In the genomic region with DNA sequence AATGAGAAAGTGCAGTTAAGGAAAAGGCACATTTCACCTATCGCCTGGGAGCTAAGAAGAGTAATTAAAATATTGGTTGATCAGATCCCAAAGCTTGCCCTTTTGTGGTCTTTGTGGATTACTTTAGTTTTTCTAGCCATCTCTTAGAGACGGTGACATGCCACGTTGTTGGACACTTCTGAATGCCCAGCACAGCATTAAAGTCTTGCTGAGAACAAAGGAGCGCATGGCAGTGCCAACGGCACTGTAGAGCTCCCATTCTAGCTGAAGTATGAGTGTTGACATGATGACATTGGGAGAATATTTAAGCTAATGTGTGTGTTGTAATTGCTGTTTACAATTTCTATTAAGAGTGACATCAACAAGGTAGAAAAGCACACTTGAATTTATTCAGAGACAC, we compare ENCODE assay signal across 20 mouse cellular contexts.
A peak's percentile ranks its signal among the peaks of the same experiment; 100 is the strongest.
DNase-seq lines count a peak whose midpoint lies in the region; ATAC-seq and TF ChIP-seq lines count a peak whose summit lies in the region.
"Had no signal": no experiment of that assay in that cellular context is flagged by ENCODE, and none has a peak within 500 bp of the region (broad histone marks: within the 10 kb centered on the region; RNA-seq: fewer than 3 reads in every experiment).

No protein-coding gene starts in this region.

- no peak for TF ChIP-seq CTCF in layer of hippocampus, adult 2 months (conservative IDR thresholded peaks at IDR 0.05)
- TF ChIP-seq CTCF in bone marrow macrophage, adult 2 months (IDR thresholded peaks at IDR 0.05; ENCODE audit: low read depth, low read length) = no peak
- no peak for TF ChIP-seq CTCF in brain, embryonic 14.5 days (IDR thresholded peaks at IDR 0.05; ENCODE audit: borderline replicate concordance, extremely low read depth, insufficient read depth, insufficient read length)

- 0 out of 2 replicates have a peak, but pooled peaks have one; percentile 1 for ATAC-seq in megakaryocyte, adult 5-6 weeks (ENCODE audit: poor library complexity, severe bottlenecking)
- ATAC-seq: CD4-positive, CD25-positive, alpha-beta regulatory T cell, adult 4 months; forebrain, embryonic 13.5 days had no signal

- intact Hi-C loops in heart, postnatal 10 days (cut with DNase I) = no loop called here

- peaks cover 6% of the 10 kb centered on the region for H3K4me1 ChIP-seq in bone marrow macrophage, adult 2 months (ENCODE audit: control insufficient read depth, insufficient read depth, low read length)
- H3K4me1 ChIP-seq: embryonic facial prominence, embryonic 12.5 days; embryonic facial prominence, embryonic 15.5 days; heart, embryonic 10.5 days; hindbrain, embryonic 12.5 days; hindbrain, embryonic 15.5 days had no signal

- no peak for TF ChIP-seq POLR2A in bone marrow macrophage, adult 2 months (IDR thresholded peaks at IDR 0.05; ENCODE audit: borderline replicate concordance, low read depth, low read length)
- TF ChIP-seq POLR2A in brain, embryonic 14.5 days (IDR thresholded peaks at IDR 0.05; ENCODE audit: borderline replicate concordance, extremely low read depth, insufficient read depth, insufficient read length, poor library complexity, severe bottlenecking) = no peak

- peak overlapping the region; percentile 18; the same call in 1 of the 2 replicates for H3K27ac ChIP-seq in layer of hippocampus, adult 2 months
- peak overlapping the region; percentile 70 for H3K27ac ChIP-seq in bone marrow macrophage, adult 2 months (ENCODE audit: insufficient read depth, low read depth, low read length)
- H3K27ac ChIP-seq: embryonic facial prominence, embryonic 12.5 days; embryonic facial prominence, embryonic 15.5 days; forebrain, embryonic 13.5 days; heart, adult 2 months; heart, embryonic 10.5 days; heart, embryonic 13.5 days; hindbrain, embryonic 12.5 days; hindbrain, embryonic 15.5 days had no signal

- no peak for DNase-seq in layer of hippocampus, adult 2 months (ENCODE audit: low spot score in 2 of 2)
- no peak for DNase-seq in layer of hippocampus, adult 8-10 months (ENCODE audit: low spot score in 2 of 2)
- peak; percentile 55 for DNase-seq in brain, embryonic 14.5 days (ENCODE audit: low read depth)
- DNase-seq in embryo, embryonic 11 days = no peak
- no peak for DNase-seq in heart, postnatal 10 days
- DNase-seq: cerebellum, adult 18-20 months; cerebellum, adult 9-10 months; cerebellum, postnatal 14 days; gastrocnemius, postnatal 25 days had no signal

- H3K4me3 ChIP-seq in layer of hippocampus, adult 2 months = no peak overlapping the region
- H3K4me3 ChIP-seq in bone marrow macrophage, adult 2 months (ENCODE audit: insufficient read depth, low read length) = no peak overlapping the region; the same call in 1 of the 2 replicates
- H3K4me3 ChIP-seq: embryonic facial prominence, embryonic 12.5 days; embryonic facial prominence, embryonic 15.5 days; forebrain, embryonic 13.5 days; heart, adult 2 months; heart, embryonic 10.5 days; heart, embryonic 13.5 days; hindbrain, embryonic 12.5 days; hindbrain, embryonic 15.5 days had no signal
